Mouse (Mus musculus): ENCODE data around the gene Adamts18.

DNA sequence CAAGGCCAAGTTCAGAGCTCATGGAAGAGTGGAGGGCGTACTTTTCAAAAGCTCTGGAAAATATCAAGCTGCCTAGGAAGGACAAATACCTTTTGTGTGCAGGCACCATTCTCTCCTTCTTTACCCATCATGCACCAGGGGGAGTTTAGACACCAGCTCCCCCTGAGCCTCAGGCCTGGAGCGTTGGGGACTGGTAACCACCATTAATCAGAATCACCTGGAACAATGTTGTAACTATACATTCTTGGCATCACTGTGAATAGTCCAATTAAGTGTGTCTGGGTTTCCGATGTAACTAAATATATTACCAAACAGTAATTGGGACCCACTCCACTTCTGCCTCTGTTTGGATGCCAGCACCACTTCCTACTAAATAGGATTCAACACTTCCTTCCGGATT lies 5.2 kb upstream of the Adamts18 start:
- no peak for TF ChIP-seq CHD2 (IDR thresholded peaks at IDR 0.05; ENCODE audit: low read depth, low read length)
- TF ChIP-seq MAFK (IDR thresholded peaks at IDR 0.05; ENCODE audit: insufficient read depth, low read depth, low read length): no peak
- TF ChIP-seq ZNF384 (IDR thresholded peaks at IDR 0.05; ENCODE audit: low read depth, low read length): no peak
